Mouse (Mus musculus) limb, embryonic 13.5 days (tissue): ENCODE data around the gene Nudt19. TPM values are rescaled to one million over a fixed set of nuclear protein-coding genes. Genes with fewer than 3 reads are reported as not detected.
"Not testable (repeated sequence)": the region's sequence is repeated elsewhere in the genome, so short reads cannot be mapped to it uniquely, and the experiment has no call there.

Experiments
- ATAC-seq: fragments of 200-750 bp; cut with Nextera tagmentation; 2 replicates; pipeline ENCODE4 v1.8.0; 2017; ENCODE audit warnings: low read depth, moderate number of reproducible peaks, moderate TSS enrichment; ENCODE audit not compliant: low FRiP score
- H3K27ac ChIP-seq: fragments of 300-500 bp; sonication (generic); 2 replicates; pipeline ENCODE4 v1.5.1; 2015; ENCODE audit warnings: inconsistent platforms, mild to moderate bottlenecking, moderate library complexity
- H3K27me3 ChIP-seq: fragments of 300-500 bp; sonication (generic); 2 replicates; pipeline ENCODE4 v1.6.1; 2015; ENCODE audit warnings: mild to moderate bottlenecking, inconsistent platforms
- H3K36me3 ChIP-seq: fragments of 300-500 bp; sonication (generic); 2 replicates; pipeline ENCODE4 v1.6.1; 2015; ENCODE audit warnings: inconsistent platforms, mild to moderate bottlenecking, moderate library complexity
- H3K4me1 ChIP-seq: fragments of 300-500 bp; sonication (generic); 2 replicates; pipeline ENCODE4 v1.6.1; 2015; ENCODE audit warnings: inconsistent platforms
- H3K4me2 ChIP-seq: fragments of 300-500 bp; sonication (generic); replicated peaks from 2 replicates; pipeline ENCODE4 v1.6.1; 2015; ENCODE audit warnings: inconsistent platforms, mild to moderate bottlenecking, moderate library complexity
- H3K4me3 ChIP-seq: fragments of 300-500 bp; sonication (generic); 2 replicates; pipeline ENCODE4 v1.5.1; 2015; ENCODE audit warnings: moderate library complexity, mild to moderate bottlenecking, inconsistent platforms
- H3K9ac ChIP-seq: fragments of 300-500 bp; sonication (generic); 2 replicates; pipeline ENCODE4 v1.6.1; 2015; ENCODE audit warnings: mild to moderate bottlenecking, inconsistent platforms
- H3K9me3 ChIP-seq: fragments of 300-500 bp; sonication (generic); 2 replicates; pipeline ENCODE4 v1.6.1; 2016; ENCODE audit warnings: inconsistent platforms
- WGBS: fragments of 180-500 bp; shearing (Covaris S2); methylation state at CpG from one replicate; pipeline ENCODE4 v1.1.7; 2015; 5-methylcytosine and 5-hydroxymethylcytosine counted together
- polyA plus RNA-seq: library from polyadenylated mRNA; unstranded; fragments of >200 nt; fragmentation: Nextera tagmentation; extraction: Ambion mirVana; gene quantifications from 2 replicates; pipeline ENCODE4 v1.2.1, GENCODE M21; 2015

Gene Nudt19
- polyA plus RNA-seq, 1 experiment from 2014 or later = 42.5 TPM

DNA sequence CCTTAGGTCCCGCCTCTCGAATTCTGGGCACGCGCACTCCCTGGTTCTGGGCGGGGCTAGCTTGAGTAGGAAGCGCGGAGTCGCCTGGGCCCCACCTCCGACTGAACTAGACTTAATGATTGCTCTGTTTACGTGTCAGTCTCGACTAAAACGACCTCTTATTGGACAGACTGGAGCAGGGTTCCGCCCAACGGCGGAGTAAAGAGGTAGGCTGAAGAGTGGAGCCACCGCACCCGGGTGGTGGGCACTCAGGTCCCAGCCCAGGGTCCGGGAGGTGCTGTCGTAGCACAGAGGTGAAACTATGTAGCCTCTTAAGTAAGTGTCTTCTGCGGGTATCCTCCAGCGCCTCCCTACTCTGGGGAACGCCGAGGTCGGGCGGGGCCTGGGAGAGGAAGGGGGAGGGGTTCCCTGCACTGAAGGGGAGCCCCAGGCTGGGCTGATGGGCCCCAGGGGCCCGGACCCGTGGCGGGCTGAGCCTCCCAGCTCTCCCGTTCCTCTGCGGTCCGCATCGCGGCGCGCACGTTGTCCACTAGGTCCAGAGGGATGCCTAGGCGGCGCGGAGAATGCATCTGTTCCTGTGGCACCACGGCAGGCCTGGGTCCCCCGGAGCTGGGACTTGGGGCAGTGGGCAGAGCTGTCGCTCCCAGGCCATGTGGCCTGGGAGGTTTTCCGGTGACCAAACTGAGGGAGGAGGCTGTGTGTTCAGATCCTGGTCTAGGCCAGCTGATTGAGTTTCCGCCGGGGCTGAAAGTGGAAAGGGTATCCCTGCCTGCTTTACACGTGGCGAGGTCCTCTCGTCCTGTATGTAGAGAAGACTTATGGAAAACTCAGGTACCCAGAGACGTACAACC, 30.2 kb upstream of the Nudt19 start, which contains the start of gene Ankrd27:
Ankrd27 (plus strand) TSS at position 190 of the 851 bp plus-strand sequence.
- WGBS = under 1% methylated on average over 49 of the region's 49 CpGs
- peak; percentile 95 for ATAC-seq
- Histone ChIP-seq H3K4me3 (peak within 1 kb of the TSS; percentile 88), H3K36me3 (no peaks in the 10 kb centered on the region), H3K27ac (peak within 1 kb of the TSS; percentile 88), H3K9ac (peak within 1 kb of the TSS; percentile 92), H3K9me3 (no peaks in the 10 kb centered on the region; the same call in 1 of the 2 replicates), H3K27me3 (peaks cover 37% of the 10 kb centered on the region), H3K4me1 (peaks cover 49% of the 10 kb centered on the region), H3K4me2 (peak within 1 kb of the TSS; percentile 99)

DNA sequence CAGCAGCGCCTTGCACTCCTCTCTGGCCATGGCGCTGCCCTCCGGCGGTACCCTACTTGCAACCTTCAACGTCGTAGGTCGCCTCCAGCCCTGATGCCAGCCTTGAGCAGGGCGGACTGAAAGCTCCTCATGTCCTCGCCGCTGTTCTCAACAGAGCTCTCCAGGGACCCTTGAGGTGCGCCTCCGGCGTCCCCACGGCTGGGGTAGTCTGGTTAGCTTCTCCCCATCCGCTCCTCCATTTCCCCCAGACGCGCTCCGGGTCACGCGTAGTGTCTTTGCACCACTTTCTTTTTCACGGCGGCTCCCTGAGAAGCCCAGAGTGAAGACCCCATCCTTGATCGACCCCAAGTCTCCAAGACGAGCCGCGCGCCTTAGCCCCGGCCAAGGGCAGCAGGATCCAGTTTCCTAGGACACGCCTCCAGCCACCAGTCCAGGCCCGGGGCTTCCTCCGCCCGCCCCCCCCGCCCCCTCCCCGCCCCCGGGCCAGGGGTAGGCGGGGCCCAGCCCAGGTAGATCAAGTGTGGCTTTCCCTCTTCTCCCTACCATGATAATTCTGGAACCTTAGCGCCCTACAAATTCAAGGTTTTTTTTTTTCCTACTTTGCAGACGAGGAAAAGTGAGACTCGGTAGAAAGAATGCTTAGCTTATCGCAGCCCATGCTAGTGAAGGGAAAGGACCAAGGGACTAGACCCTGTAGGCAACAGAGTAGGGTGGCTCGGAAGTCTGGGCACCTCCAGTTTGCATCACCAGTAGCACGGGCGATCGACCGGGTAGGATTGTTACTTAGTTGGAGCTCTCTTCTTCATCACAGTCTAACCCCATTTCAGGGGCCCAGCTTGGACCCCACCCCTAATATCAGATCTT, 29.3 kb upstream of the Nudt19 start, which contains the start of gene Rgs9bp:
Rgs9bp (minus strand) TSS at position 392 of the 864 bp plus-strand sequence.
- H3K9ac ChIP-seq = peak within 1 kb of the TSS; percentile 92
- peaks cover 43% of the 10 kb centered on the region for H3K4me1 ChIP-seq
- H3K27ac ChIP-seq = peak within 1 kb of the TSS; percentile 88
- no peaks in the 10 kb centered on the region; the same call in 1 of the 2 replicates for H3K9me3 ChIP-seq
- WGBS = under 1% methylated on average over 45 of the region's 45 CpGs
- H3K4me2 ChIP-seq = peak within 1 kb of the TSS; percentile 99
- peaks cover 37% of the 10 kb centered on the region for H3K27me3 ChIP-seq
- peak; percentile 74 for ATAC-seq
- H3K36me3 ChIP-seq = no peaks in the 10 kb centered on the region
- peak within 1 kb of the TSS; percentile 88 for H3K4me3 ChIP-seq

DNA sequence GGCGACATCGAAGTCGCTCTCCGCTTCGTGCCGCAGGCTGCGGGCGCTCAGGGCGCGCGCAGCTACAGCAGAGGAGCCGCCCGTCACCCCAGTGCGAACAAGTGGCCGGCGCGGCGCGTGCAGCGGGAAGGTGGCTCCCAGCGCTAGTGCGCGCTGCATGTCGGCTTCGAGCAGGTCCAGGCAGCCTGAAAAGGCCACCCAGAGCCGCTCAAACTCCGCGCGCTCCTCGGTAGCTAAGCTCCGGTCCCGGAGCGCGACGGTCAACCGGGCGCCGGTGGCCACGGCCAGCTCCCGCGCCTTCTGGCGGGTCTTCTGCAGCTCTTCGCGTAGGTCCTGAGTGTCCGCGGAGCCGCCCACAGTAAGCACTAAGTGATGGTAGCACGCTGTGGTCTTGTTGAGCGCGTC, 28.7 kb upstream of the Nudt19 start:
- H3K27me3 ChIP-seq = peaks cover 37% of the 10 kb centered on the region
- 0% methylated on average over 49 of the region's 50 CpGs for WGBS
- H3K4me3 ChIP-seq = peak overlapping the region; percentile 88
- peaks cover 38% of the 10 kb centered on the region for H3K4me1 ChIP-seq
- H3K27ac ChIP-seq = no peak overlapping the region
- peak overlapping the region; percentile 68 for H3K9ac ChIP-seq
- no peak for ATAC-seq
- no peaks in the 10 kb centered on the region for H3K36me3 ChIP-seq
- H3K9me3 ChIP-seq = no peaks in the 10 kb centered on the region; the same call in 1 of the 2 replicates
- peak overlapping the region; percentile 99 for H3K4me2 ChIP-seq

DNA sequence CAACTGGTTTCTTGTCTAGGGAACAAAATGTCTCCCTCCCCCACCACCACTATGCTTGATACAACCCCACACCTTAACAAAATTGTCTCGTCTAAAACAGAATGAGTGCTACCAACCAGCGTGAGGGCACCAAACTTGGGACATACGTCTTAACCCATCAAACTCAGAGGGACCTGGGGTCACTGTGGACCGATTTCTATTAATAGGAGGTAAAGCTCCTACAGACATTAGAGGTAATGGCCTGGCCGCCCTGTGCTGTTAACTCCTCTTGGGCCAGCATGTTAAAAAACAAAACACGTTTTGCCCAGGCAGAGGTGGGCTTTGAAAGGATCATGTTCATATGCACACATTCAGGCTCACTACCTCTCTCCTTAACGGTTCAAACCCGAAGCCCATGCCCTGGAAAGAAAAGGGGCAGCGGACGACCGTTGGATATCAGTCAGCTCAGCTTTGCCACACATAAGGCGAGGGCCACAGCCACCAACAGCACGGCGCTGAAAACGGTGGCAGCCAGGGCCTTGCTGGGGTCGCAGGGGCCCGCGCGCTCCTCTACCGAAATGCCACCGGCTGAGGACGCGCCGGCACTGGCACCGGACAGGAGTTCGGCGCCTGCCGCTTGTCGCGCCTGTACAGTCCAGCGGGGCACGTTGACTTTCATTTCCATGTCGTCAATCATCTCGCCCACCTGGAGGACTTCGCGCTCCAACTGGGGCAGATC, 28.1 kb upstream of the Nudt19 start:
- H3K27ac ChIP-seq = no peak overlapping the region
- 4% methylated on average over 36 of the region's 36 CpGs for WGBS

DNA sequence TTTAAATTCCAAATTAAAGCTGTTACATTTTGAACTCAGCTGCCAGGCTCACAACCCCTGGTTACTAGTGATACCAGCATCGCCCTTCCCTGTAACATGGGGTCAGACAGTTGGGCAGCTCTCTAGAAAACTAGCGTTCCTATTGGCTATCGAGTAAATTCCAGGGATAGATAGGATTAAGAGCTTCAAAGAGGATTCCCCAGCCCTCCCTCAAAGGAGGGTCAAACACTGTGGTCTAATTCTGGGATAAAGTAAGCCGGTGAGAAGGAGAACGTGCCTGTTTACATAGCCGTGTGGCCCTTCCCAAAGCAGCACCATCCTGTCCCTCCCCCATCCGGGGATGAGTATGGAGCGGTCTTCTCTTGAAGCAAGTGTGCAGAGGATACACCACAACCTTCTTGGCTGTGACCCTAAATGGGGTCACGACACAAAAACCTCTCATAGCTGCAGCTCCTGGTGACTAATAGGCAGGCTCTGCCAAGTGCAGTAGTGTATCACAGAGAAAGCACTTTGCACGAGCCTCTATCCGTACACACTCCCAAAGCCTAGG, 27.4 kb upstream of the Nudt19 start:
- WGBS = 15% methylated on average over 11 of the region's 11 CpGs
- no peak overlapping the region for H3K27ac ChIP-seq
- no peak overlapping the region for H3K9ac ChIP-seq
- H3K27me3 ChIP-seq = peaks cover 37% of the 10 kb centered on the region
- H3K36me3 ChIP-seq = no peaks in the 10 kb centered on the region
- peaks cover 27% of the 10 kb centered on the region for H3K4me1 ChIP-seq
- peak overlapping the region; percentile 88 for H3K4me3 ChIP-seq
- H3K9me3 ChIP-seq = no peaks in the 10 kb centered on the region; the same call in 1 of the 2 replicates
- ATAC-seq = no peak
- H3K4me2 ChIP-seq = peak overlapping the region; percentile 99

More for the DNA sequence above, 28.1 kb upstream of the Nudt19 start:
- H3K4me2 ChIP-seq = peak overlapping the region; percentile 99
- H3K9ac ChIP-seq = peak overlapping the region; percentile 68
- H3K9me3 ChIP-seq = no peaks in the 10 kb centered on the region; the same call in 1 of the 2 replicates
- H3K27me3 ChIP-seq = peaks cover 37% of the 10 kb centered on the region
- peak overlapping the region; percentile 88 for H3K4me3 ChIP-seq
- H3K4me1 ChIP-seq = peaks cover 33% of the 10 kb centered on the region
- H3K36me3 ChIP-seq = no peaks in the 10 kb centered on the region
- no peak for ATAC-seq

DNA sequence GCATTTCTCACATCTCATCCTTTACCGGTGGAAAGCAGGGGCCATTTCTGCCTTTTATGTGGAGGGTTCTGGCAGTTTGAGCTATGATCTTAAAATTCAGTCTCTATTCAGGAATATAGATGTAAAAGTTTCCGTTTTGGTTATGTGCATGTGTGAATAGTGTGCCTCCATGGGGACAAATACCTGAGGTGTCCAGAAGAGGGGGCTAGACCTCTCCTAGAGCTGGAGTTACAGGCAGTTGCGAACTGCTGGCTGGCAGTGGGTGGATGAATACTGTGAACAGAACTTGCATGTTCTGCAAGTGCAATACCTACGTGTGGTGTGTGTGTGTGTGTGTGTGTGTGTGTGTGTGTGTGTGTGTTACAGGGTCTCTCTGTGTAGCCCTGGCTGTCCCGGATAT, 26.6 kb upstream of the Nudt19 start:
- ATAC-seq = no peak

DNA sequence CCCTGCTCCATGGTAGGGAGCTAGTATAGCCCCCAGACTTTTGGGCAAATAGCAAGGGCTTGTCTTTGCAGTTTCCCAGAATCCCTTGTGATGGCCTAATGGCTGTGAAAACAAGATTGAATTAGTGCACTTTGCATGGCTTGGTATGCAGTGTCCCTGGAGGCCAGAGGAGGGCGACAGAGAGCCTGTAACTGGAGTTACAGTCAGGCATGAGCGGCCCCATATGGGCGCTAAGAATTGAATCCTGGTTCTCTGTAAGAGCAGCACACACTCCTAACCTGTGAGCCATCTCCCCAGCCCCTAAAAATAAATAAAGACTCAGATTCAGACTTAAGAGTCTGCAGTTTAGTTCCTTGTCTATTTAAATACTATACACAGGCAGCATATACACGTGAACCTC, 23.7 kb upstream of the Nudt19 start:
- Histone ChIP-seq H3K36me3 (no peaks in the 10 kb centered on the region), H3K27ac (no peak overlapping the region), H3K4me1 (peaks cover 10% of the 10 kb centered on the region), H3K4me3 (no peak overlapping the region), H3K9me3 (no peaks in the 10 kb centered on the region; the same call in 1 of the 2 replicates), H3K4me2 (no peak overlapping the region), H3K27me3 (peaks cover 33% of the 10 kb centered on the region), H3K9ac (no peak overlapping the region)
- ATAC-seq = no peak
- WGBS = 34% methylated on average over 4 of the region's 4 CpGs

More for the DNA sequence above, 26.6 kb upstream of the Nudt19 start:
- H3K4me1 ChIP-seq = peaks cover 20% of the 10 kb centered on the region
- no peak overlapping the region for H3K4me3 ChIP-seq
- WGBS = 65% methylated on average over 5 of the region's 5 CpGs
- no peaks in the 10 kb centered on the region for H3K36me3 ChIP-seq
- no peak overlapping the region for H3K4me2 ChIP-seq
- H3K9ac ChIP-seq = no peak overlapping the region
- H3K9me3 ChIP-seq = no peaks in the 10 kb centered on the region; the same call in 1 of the 2 replicates
- peaks cover 37% of the 10 kb centered on the region for H3K27me3 ChIP-seq
- no peak overlapping the region for H3K27ac ChIP-seq

DNA sequence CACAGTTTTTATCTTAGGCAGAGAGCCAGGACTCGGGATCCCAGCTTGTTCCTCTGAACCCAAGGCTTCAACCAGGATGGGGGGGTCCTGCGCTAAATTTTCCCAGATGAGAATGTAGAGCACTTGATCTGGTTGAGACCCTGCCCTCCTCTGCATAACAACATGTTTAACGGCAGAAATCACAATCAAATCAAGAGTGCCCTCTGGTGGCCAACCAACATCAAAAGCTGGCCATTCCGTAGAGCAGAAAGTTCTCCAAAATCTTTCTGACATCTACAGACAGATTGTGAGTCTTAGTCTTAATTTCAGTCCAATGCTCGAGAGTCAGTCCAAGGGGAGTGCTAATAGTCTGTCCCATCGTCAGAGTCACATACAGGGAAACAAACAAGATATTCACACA, 14.8 kb upstream of the Nudt19 start:
- 27% methylated on average over 6 of the region's 6 CpGs for WGBS
- not testable (repeated sequence) for H3K36me3 ChIP-seq, H3K9ac ChIP-seq, H3K27me3 ChIP-seq, H3K4me2 ChIP-seq, H3K9me3 ChIP-seq, H3K27ac ChIP-seq, H3K4me1 ChIP-seq, ATAC-seq, H3K4me3 ChIP-seq

DNA sequence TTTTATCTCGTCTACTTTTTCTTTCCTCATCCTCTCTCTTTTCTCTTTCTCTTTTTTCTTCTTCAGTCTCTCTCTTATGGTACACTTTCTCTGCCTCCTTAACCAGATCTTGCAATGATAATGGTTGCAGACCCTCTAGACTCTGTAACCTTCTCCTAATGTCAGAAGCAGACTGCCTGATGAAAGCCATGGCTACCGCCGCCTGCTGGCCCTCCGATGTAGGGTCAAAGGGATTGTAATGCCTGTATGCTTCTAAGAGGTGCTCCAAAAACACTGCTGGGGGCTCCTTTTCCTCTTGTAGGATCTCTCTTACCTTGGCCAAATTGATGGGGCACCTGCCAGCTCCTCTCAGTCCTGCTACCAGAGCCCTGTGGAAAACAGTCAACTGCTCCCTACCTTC, 13.6 kb upstream of the Nudt19 start:
- not testable (repeated sequence) for H3K27me3 ChIP-seq, H3K9ac ChIP-seq, H3K4me3 ChIP-seq, H3K9me3 ChIP-seq, H3K4me2 ChIP-seq, H3K36me3 ChIP-seq, H3K27ac ChIP-seq, ATAC-seq, H3K4me1 ChIP-seq
- 89% methylated on average over 4 of the region's 4 CpGs for WGBS

DNA sequence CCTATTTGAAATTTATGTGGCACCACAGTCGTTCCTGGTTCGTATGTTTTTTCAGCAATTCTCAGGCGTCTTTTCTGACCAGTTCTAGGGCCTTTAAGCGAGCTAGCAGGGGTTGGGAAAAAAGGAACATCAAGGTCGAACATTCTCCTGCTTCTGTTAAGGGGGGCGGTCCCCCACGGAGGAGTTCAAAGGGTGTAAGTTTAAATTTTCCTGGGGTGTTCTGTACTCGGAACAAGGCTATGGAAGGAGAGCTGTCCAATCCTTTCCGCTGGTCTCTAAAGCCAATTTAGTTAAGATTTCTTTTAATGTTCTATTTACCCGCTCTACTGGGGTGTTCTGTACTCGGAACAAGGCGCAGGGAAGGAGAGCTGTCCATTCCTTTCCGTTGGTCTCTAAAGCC, 9.9 kb upstream of the Nudt19 start:
- H3K4me3 ChIP-seq, H3K36me3 ChIP-seq, H3K4me2 ChIP-seq, ATAC-seq, H3K27ac ChIP-seq, H3K9ac ChIP-seq, H3K9me3 ChIP-seq, H3K27me3 ChIP-seq, H3K4me1 ChIP-seq: not testable (repeated sequence)
- 76% methylated on average over 13 of the region's 13 CpGs for WGBS

DNA sequence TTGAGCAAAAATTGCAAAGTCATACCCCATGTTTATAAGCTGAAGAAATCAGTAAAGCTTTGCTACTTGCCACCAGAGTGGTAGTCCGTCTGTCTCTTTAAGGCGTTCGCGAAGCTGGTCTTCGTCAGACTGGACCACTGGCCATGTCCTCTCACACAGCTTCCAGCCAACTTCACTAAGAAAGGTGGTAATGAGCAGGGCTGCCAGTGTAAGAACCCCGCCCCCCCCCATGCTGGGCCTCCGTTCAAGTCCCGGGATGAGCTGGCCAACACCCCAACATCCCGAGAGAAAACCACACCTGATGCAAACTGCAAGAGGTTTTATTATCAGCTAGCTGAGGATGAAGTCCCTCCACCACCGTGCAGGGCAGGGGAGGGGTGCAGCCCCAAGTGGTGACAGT, 8.8 kb upstream of the Nudt19 start:
- H3K4me1 ChIP-seq, H3K27ac ChIP-seq, H3K4me2 ChIP-seq, H3K9me3 ChIP-seq, H3K36me3 ChIP-seq, H3K27me3 ChIP-seq, H3K9ac ChIP-seq, ATAC-seq, H3K4me3 ChIP-seq: not testable (repeated sequence)
- WGBS = 82% methylated on average over 10 of the region's 10 CpGs
